Mouse (Mus musculus): ENCODE measurements around the gene Hydin. TPM values are rescaled to one million over a fixed set of nuclear protein-coding genes. Genes with fewer than 3 reads are reported as not detected.

Gene Hydin
- total and polyA plus RNA-seq, 3 experiments, result 9.5 to 17.3 (median 9.8) TPM

GRCm38 (mm10) chr8:110242278-110243177 lies 24.2 kb upstream of the Hydin start:
- H3K36me3 ChIP-seq (replicated peaks in 1 of 2; ENCODE audit: control insufficient read depth in 1 of 2, insufficient read depth in 1 of 2, low read length in 1 of 2), result no peaks in the 10 kb centered on the region
- in situ Hi-C loops (cut with MboI; ENCODE audit: low pct_ligation_motif_present, low pct_unique_long_range_greater_than_20kb, low sequenced_read_pairs) (no loop called here), dilution Hi-C loops (cut with MboI; ENCODE audit: extremely low pct_ligation_motif_present, extremely low pct_unique_long_range_greater_than_20kb, low sequenced_read_pairs) (no loop called here)
- no peak for TF ChIP-seq MAFK (IDR thresholded peaks at IDR 0.05; ENCODE audit: insufficient replicate concordance, low read length)
- no peak for TF ChIP-seq JUND (conservative IDR thresholded peaks at IDR 0.05; ENCODE audit: low read depth, low read length)
- TF ChIP-seq ZKSCAN1 (IDR thresholded peaks at IDR 0.05; ENCODE audit: borderline replicate concordance, low read depth, low read length), result no peak
- no peak for TF ChIP-seq NELFE (IDR thresholded peaks at IDR 0.05; ENCODE audit: low read depth, low read length)
- TF ChIP-seq IRF4 (IDR thresholded peaks at IDR 0.05; ENCODE audit: low read depth, low read length), result no peak
- no peak for TF ChIP-seq RAD21 (IDR thresholded peaks at IDR 0.05; ENCODE audit: low read depth, low read length)
- no peak for TF ChIP-seq SMC3 (IDR thresholded peaks at IDR 0.05; ENCODE audit: low read depth, low read length)
- TF ChIP-seq ZNF384 (IDR thresholded peaks at IDR 0.05; ENCODE audit: low read depth, low read length), result no peak
- no peak for TF ChIP-seq CHD2 (IDR thresholded peaks at IDR 0.05; ENCODE audit: low read length)
- TF ChIP-seq UBTF (IDR thresholded peaks at IDR 0.05; ENCODE audit: low read depth, low read length), result no peak
- H3K4me2 ChIP-seq (ENCODE audit: insufficient read depth, low read depth, poor library complexity, severe bottlenecking), result no peak overlapping the region
- DNase-seq (ENCODE audit: extremely low read depth), result no peak
- H3K4me1 ChIP-seq (ENCODE audit: control insufficient read depth in 1 of 2, insufficient read depth in 2 of 2), result 0 out of 4 replicates have a peak, but pooled peaks cover 0 to 4% of the 10 kb centered on the region in 2 experiments
- peaks cover 2% of the 10 kb centered on the region for H3K27me3 ChIP-seq (replicated peaks)
- H3K27ac ChIP-seq (ENCODE audit: insufficient read depth, low read depth), result no peak overlapping the region
- H3K9me3 ChIP-seq (replicated peaks; ENCODE audit: low read length), result no peaks in the 10 kb centered on the region
- no peaks in the 10 kb centered on the region for H3K79me2 ChIP-seq (replicated peaks; ENCODE audit: control insufficient read depth, extremely low read depth, insufficient read depth, poor library complexity, severe bottlenecking)
- H3K9ac ChIP-seq (ENCODE audit: insufficient read depth, low read depth), result no peak overlapping the region
- H3K4me3 ChIP-seq (replicated peaks in 1 of 3; ENCODE audit: low read depth in 2 of 3, low read length in 2 of 3, poor library complexity in 1 of 3), result no peak overlapping the region

- Histone ChIP-seq H3K4me3 (replicated peaks in 1 of 3; ENCODE audit: low read depth in 2 of 3, low read length in 2 of 3, poor library complexity in 1 of 3) (no peak overlapping the region), H3K4me1 (ENCODE audit: control insufficient read depth in 1 of 2, insufficient read depth in 2 of 2) (0 out of 4 replicates have a peak, but pooled peaks cover 0 to 4% of the 10 kb centered on the region in 2 experiments), H3K36me3 (replicated peaks in 1 of 2; ENCODE audit: control insufficient read depth in 1 of 2, insufficient read depth in 1 of 2, low read length in 1 of 2) (no peaks in the 10 kb centered on the region), H3K9me3 (replicated peaks; ENCODE audit: low read length) (no peaks in the 10 kb centered on the region), H3K79me2 (replicated peaks; ENCODE audit: control insufficient read depth, extremely low read depth, insufficient read depth, poor library complexity, severe bottlenecking) (no peaks in the 10 kb centered on the region), H3K27ac (ENCODE audit: insufficient read depth, low read depth) (no peak overlapping the region), H3K27me3 (replicated peaks) (peaks cover 2% of the 10 kb centered on the region), H3K9ac (ENCODE audit: insufficient read depth, low read depth) (no peak overlapping the region), H3K4me2 (ENCODE audit: insufficient read depth, low read depth, poor library complexity, severe bottlenecking) (no peak overlapping the region)
- no peak for DNase-seq (ENCODE audit: extremely low read depth)
- TF ChIP-seq MAZ (IDR thresholded peaks at IDR 0.05; ENCODE audit: low read depth, low read length), result no peak
- TF ChIP-seq ZC3H11A (IDR thresholded peaks at IDR 0.05; ENCODE audit: low read depth, low read length), result no peak
- no peak for TF ChIP-seq IRF4 (IDR thresholded peaks at IDR 0.05; ENCODE audit: low read depth, low read length)
- no peak for TF ChIP-seq NELFE (IDR thresholded peaks at IDR 0.05; ENCODE audit: low read depth, low read length)
- dilution Hi-C loops (cut with MboI; ENCODE audit: extremely low pct_ligation_motif_present, extremely low pct_unique_long_range_greater_than_20kb, low sequenced_read_pairs) (no loop called here), in situ Hi-C loops (cut with MboI; ENCODE audit: low pct_ligation_motif_present, low pct_unique_long_range_greater_than_20kb, low sequenced_read_pairs) (no loop called here)
Measured at GRCm38 (mm10) chr8:110244566-110244965, 22.2 kb upstream of the Hydin start.

Measured in CH12.LX (cell line).